Mouse (Mus musculus) kidney, adult 2 months (tissue): ENCODE results near the gene Upf1. TPM values are rescaled to one million over a fixed set of nuclear protein-coding genes. Genes with fewer than 3 reads are reported as not detected.

ENCODE experiments used
- DNase-seq: peaks from one replicate; pipeline ENCODE4 v3.0.0; 2021
- H3K27ac ChIP-seq: fragments of 200-500 bp; 2 replicates; pipeline ENCODE4 v1.5.1; 2012; ENCODE audit warnings: low read depth, low read length, control low read depth, inconsistent platforms; ENCODE audit not compliant: insufficient read depth
- H3K27me3 ChIP-seq: fragments of 200-500 bp; replicated peaks from 2 replicates; pipeline ENCODE4 v1.6.1; 2012; ENCODE audit warnings: mild to moderate bottlenecking, moderate library complexity, low read length, inconsistent platforms; ENCODE audit not compliant: control insufficient read depth, insufficient read depth
- H3K36me3 ChIP-seq: fragments of 200-500 bp; 2 replicates; pipeline ENCODE4 v1.6.1; 2012; ENCODE audit warnings: mild to moderate bottlenecking, moderate library complexity, low read length, inconsistent platforms; ENCODE audit not compliant: control insufficient read depth, insufficient read depth
- H3K4me1 ChIP-seq: fragments of 200-500 bp; 2 replicates; pipeline ENCODE4 v1.6.1; 2011; ENCODE audit warnings: low read length; ENCODE audit not compliant: control insufficient read depth, insufficient read depth
- H3K4me3 ChIP-seq: fragments of 200-500 bp; 2 replicates; pipeline ENCODE4 v1.5.1; 2011; ENCODE audit warnings: mild to moderate bottlenecking, low read depth, low read length, control low read depth; ENCODE audit not compliant: insufficient read depth
- CTCF ChIP-seq: fragments of 200-500 bp; conservative IDR thresholded peaks from 2 replicates; pipeline ENCODE4 v1.5.1; 2011; ENCODE audit warnings: low read depth, mild to moderate bottlenecking, control low read depth, low read length, moderate library complexity, mixed read lengths; ENCODE audit not compliant: insufficient read depth, insufficient read length
- POLR2A ChIP-seq: fragments of 200-500 bp; IDR thresholded peaks from one replicate; pipeline ENCODE4 v1.6.1; 2011; ENCODE audit warnings: low read depth, low read length, control low read depth
- WGBS: fragments of 180-500 bp; shearing (Covaris S2); methylation state at CpG from one replicate; pipeline ENCODE4 v1.1.7; 2018; 5-methylcytosine and 5-hydroxymethylcytosine counted together
- polyA plus RNA-seq: library from polyadenylated mRNA; depleted of rRNA; stranded (reverse); fragments of >200 nt; gene quantifications from 2 replicates; pipeline ENCODE4 v1.2.3, GENCODE M21; 2012; rRNA removed

The Upf1 gene
- polyA plus RNA-seq, 1 experiment, result 27.4 TPM

GRCm38 (mm10) chr8:70282603-70283135 is 70.4 kb downstream of the Upf1 start, which contains the start of gene Homer3:
TSS of gene Homer3 (plus strand) at chr8:70282827.
- peaks cover 4% of the 10 kb centered on the region; the same call in 1 of the 2 replicates for H3K4me1 ChIP-seq
- peak within 1 kb of the TSS; percentile 7 for H3K27ac ChIP-seq
- H3K27me3 ChIP-seq, result no peaks in the 10 kb centered on the region
- WGBS, result 1% methylated on average over 32 of the region's 36 CpGs
- TF ChIP-seq POLR2A (no peak), CTCF (peak; percentile 60)
- no peaks in the 10 kb centered on the region for H3K36me3 ChIP-seq
- DNase-seq, result peak; percentile 94
- peak within 1 kb of the TSS; percentile 88 for H3K4me3 ChIP-seq

Other genes with a start within 250 kb of the Upf1 start
- gene Ncan, start 232.4 kb downstream of the Upf1 start, polyA plus RNA-seq, result 0.04 and 0.06 TPM in 2 replicates
- 13.8 and 14.8 TPM in 2 replicates for gene Nr2c2ap, start 221.9 kb downstream of the Upf1 start, polyA plus RNA-seq
- 29.9 and 31.9 TPM in 2 replicates for gene Rfxank, start 214.1 kb downstream of the Upf1 start, polyA plus RNA-seq
- gene Borcs8, start 213.8 kb downstream of the Upf1 start, polyA plus RNA-seq, result 107 and 111 TPM in 2 replicates
- 0.10 and 0.16 TPM in 2 replicates for gene Mef2b, start 213.6 kb downstream of the Upf1 start, polyA plus RNA-seq
- gene Tmem161a, start 180.9 kb downstream of the Upf1 start, polyA plus RNA-seq, result 85.2 and 115 TPM in 2 replicates
- 129 and 132 TPM in 2 replicates for gene Slc25a42, start 141.0 kb downstream of the Upf1 start, polyA plus RNA-seq
- 18.9 and 20.2 TPM in 2 replicates for gene Sugp2, start 119.1 kb downstream of the Upf1 start, polyA plus RNA-seq
- gene Armc6, start 118.8 kb downstream of the Upf1 start, polyA plus RNA-seq, result 14.2 and 14.4 TPM in 2 replicates
- 22.4 and 23.7 TPM in 2 replicates for gene Homer3, start 70.5 kb downstream of the Upf1 start, polyA plus RNA-seq
- gene Ddx49, start 50.8 kb downstream of the Upf1 start, polyA plus RNA-seq, result 38.8 and 42.0 TPM in 2 replicates
- 277 and 300 TPM in 2 replicates for gene Cope, start 50.8 kb downstream of the Upf1 start, polyA plus RNA-seq
- 0.58 and 0.66 TPM in 2 replicates for gene Cers1, start 37.5 kb downstream of the Upf1 start, polyA plus RNA-seq
- gene Gdf1, start 23.5 kb downstream of the Upf1 start, polyA plus RNA-seq, result 0.08 TPM in 1 of 2 replicates, not detected in the other
- gene Comp, start 20.3 kb upstream of the Upf1 start, polyA plus RNA-seq, result 1.6 and 2.8 TPM in 2 replicates
- gene Crtc1, start 86.3 kb upstream of the Upf1 start, polyA plus RNA-seq, result 16.8 and 18.1 TPM in 2 replicates
- 20.2 and 29.7 TPM in 2 replicates for gene Klhl26, start 123.7 kb upstream of the Upf1 start, polyA plus RNA-seq
- gene Tmem59l, start 134.1 kb upstream of the Upf1 start, polyA plus RNA-seq, result 0.20 and 0.44 TPM in 2 replicates
- gene Crlf1, start 139.9 kb upstream of the Upf1 start, polyA plus RNA-seq, result 2.6 TPM in 2 replicates
- 161 and 177 TPM in 2 replicates for gene Rex1bd, start 153.5 kb upstream of the Upf1 start, polyA plus RNA-seq
- gene Uba52, start 157.5 kb upstream of the Upf1 start, polyA plus RNA-seq, result 620 and 835 TPM in 2 replicates
- gene Fkbp8, start 174.4 kb upstream of the Upf1 start, polyA plus RNA-seq, result 320 and 410 TPM in 2 replicates
- gene Kxd1, start 174.7 kb upstream of the Upf1 start, polyA plus RNA-seq, result 151 TPM in 2 replicates
- gene Ell, start 186.2 kb upstream of the Upf1 start, polyA plus RNA-seq, result 16.4 and 18.1 TPM in 2 replicates
- 127 and 159 TPM in 2 replicates for gene Isyna1, start 241.1 kb upstream of the Upf1 start, polyA plus RNA-seq